Mouse (Mus musculus) spleen, adult 2 months (tissue): ENCODE data around the gene Apool.

ENCODE experiments used
- CTCF ChIP-seq: fragments of 200-500 bp; IDR thresholded peaks from 2 replicates; pipeline ENCODE4 v1.5.1; 2011; ENCODE audit warnings: mild to moderate bottlenecking, inconsistent platforms; ENCODE audit not compliant: insufficient read depth, insufficient read length, insufficient replicate concordance; ENCODE audit errors: extremely low read depth
- POLR2A ChIP-seq: fragments of 200-500 bp; IDR thresholded peaks from 2 replicates; pipeline ENCODE4 v1.6.1; 2011; ENCODE audit warnings: low read depth, low read length, inconsistent platforms

- TF ChIP-seq CTCF (no peak), POLR2A (no peak)
Observed at GRCm38 (mm10) chrX:112368426-112368825, 57.3 kb downstream of the Apool start.
